Mouse (Mus musculus): Measurements from ENCODE around the gene Zfp384. TPM values are rescaled to one million over a fixed set of nuclear protein-coding genes. Genes with fewer than 3 reads are reported as not detected.
A peak's percentile ranks its signal among the peaks of the same experiment; 100 is the strongest.

Zfp384 gene
- total RNA-seq (2021), result 10 to 100 TPM; 41.0 to 41.2 TPM

DNA sequence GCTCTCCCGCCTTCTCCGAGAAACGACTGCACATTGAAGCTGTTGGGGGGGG is at the start of gene Zfp384:
Zfp384 (plus strand) TSS at position 17 of the 52 bp plus-strand sequence.
- intact Hi-C loops (cut with DNase I), result no loop called here
- DNase-seq (ENCODE audit: extremely low spot score in 1 of 2, low spot score in 2 of 2), result no peak

DNA sequence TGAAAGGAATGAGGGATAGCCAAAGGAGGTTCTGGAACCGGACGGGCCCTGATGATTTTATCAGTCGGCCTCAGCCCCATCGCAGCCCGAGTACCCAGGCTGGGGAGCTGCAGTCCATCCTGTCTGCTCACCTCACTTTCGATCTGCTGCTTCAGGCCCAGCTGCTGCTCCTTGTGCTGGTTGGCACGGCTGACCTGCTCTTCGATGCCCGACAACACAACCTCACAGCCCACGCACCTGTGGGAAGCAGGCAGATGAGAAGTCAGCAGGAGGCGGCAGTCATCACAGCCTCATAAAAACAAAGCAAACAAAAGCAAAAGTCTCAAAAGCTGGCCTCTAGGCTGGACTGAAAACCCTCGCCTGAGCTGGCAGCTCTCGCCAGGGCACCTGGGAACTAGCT is 49.0 kb upstream of the Zfp384 start:
- intact Hi-C loops (cut with DNase I), result no loop called here

DNA sequence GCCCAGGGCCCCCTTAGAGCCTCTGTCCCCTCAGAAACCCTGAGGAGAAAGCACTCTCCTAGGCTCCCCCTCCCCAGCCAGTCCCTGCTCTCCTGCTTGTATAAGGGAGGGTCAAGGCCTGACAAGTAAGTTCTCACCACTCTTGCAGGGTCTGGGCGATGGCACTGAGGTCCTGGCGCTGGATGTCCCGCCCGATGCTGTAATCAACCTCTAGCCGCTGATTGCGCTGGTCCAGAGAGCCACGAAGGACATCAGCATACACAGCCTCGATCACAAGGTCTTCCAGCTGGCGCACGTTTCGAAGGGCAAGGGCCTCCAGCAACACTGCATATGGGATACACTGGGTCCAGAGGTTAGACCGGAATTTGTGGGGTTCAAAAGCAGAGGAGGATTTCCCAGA is 47.9 kb upstream of the Zfp384 start:
- DNase-seq (ENCODE audit: extremely low spot score in 1 of 2, low spot score in 2 of 2), result peak in 1 of 2 experiments; percentile 26
- intact Hi-C loops (cut with DNase I), result no loop called here

More for the DNA sequence above, 49.0 kb upstream of the Zfp384 start:
- no peak for DNase-seq (ENCODE audit: extremely low spot score in 1 of 2, low spot score in 2 of 2)

DNA sequence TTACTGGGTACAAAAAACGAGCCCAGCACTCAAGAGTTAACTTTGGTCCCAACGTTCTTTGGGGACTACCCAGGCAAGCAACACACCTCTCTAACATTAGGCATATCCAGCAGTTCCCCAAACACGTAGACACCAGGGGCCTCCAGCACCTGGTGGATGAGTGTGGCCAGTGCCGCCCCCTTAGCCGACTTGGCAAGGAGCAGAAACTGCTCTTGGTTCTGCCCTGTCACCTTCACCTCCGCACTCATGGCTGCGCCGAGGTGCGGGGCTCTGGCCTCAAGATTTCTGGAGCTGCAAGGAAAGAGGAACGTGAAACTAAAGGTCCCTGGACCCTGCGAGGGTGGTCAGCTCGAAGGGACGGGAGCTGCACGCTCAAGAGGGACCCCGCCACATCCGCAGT is 44.3 kb upstream of the Zfp384 start:
- intact Hi-C loops (cut with DNase I), result no loop called here
- DNase-seq (ENCODE audit: extremely low spot score in 1 of 2, low spot score in 2 of 2), result no peak

DNA sequence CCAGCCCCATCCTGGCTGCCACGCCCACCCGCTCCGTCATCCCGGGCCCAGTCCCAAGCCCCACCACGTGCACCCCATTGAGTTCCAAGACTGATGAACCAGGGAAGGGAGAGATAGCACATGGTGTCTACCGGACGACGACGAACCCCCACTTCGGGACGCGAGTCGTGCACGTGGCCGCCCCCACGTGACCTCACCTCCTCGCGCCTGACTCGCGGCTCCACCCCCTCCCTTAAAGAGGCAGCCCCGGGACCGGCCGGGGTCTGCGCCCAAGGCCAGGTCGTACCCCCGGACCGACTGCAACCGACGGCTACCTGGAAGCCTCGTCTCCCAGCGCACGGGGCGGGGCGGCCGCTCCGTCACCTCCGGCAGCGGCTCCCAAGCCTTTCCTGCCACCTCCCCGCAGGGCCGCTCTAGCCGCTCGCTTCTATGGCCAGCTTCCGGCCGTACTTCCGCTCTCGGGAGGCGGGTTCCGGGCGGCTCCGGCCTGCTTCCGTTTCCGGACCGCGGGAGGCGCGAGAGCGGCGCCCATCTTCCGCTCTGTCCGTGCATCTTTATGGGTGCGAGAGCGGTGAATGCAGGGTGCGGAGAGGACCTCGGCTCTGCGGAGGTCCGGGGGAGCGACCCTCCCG is 43.7 kb upstream of the Zfp384 start, which contains the start of gene Cops7a:
Cops7a (minus strand) TSS at position 451 of the 632 bp plus-strand sequence.
- intact Hi-C loops (cut with DNase I), result no loop called here
- DNase-seq (ENCODE audit: extremely low spot score in 1 of 2, low spot score in 2 of 2), result peak; percentile 94 to 98

DNA sequence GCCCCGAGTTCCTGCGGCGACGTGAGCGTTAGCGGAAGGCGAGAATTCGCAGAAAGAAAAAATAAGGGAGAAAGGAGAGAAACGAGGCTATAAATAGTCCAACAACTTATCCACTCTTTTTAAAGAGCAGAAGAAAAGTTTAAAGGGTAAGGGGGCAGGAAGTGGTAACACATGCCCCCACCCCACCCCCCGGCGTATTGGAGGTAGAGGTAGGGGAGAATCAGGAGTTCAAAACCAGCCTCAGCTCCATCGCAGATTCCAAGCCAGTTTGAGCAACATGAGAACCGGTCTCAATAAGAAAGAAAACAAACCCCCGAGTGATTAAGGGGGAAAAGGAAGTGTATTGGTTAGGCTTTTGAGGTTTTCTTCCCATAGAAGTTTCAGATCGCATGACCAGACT is 43.2 kb upstream of the Zfp384 start:
- intact Hi-C loops (cut with DNase I), result no loop called here
- no peak for DNase-seq (ENCODE audit: extremely low spot score in 1 of 2, low spot score in 2 of 2)

DNA sequence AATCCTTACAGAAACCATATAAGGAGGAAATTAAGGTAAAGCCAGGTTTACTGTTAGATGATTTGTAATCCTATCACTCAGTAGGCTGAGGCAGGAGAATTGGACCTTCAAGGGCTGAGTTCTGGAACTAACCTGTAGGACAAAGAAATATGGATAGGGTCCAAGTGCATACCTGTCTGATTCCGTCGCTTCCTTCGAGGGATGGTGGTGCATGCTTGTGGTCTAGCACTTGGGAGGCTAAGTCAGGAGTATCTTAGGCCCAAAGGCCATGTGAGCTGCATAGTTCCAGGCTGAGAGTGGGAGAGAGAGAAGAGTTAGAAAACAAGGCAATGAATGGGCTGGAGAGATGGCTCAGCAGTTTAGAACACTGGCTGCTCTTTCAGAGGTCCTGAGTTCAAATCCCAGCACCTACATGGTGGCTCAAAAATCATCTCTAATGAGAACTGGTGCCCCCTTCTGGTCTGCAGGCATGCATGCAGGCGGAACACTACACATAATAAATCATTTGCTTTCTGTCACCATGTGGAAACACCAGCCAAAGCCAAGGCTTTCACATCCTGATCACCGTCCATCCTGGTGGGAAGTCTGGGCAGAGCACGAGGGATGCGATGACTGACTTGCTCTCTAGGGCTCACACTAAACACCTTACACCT is 42.4 kb upstream of the Zfp384 start:
- intact Hi-C loops (cut with DNase I), result no loop called here
- DNase-seq (ENCODE audit: extremely low spot score in 1 of 2, low spot score in 2 of 2), result no peak

DNA sequence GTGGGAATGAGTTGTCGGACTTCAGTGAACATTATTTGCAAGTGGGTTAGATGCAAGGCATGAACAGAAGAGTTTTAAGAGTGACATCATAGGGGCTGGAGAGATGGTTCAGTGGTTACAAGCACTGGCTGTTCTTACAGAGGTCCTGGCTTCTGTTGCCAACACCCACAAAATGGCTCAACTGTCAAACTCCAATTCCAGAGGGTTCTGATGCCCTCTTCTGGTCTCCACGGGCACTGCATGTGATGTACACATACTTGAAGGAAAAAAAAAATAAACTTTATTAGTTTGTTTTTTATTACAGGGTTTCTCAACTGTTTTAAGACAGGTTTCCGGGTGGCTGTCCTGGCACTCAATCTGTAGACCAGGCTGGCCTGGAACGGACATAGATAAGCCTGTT is 41.2 kb upstream of the Zfp384 start:
- DNase-seq (ENCODE audit: extremely low spot score in 1 of 2, low spot score in 2 of 2), result peak in 1 of 2 experiments; percentile 54
- intact Hi-C loops (cut with DNase I), result no loop called here

DNA sequence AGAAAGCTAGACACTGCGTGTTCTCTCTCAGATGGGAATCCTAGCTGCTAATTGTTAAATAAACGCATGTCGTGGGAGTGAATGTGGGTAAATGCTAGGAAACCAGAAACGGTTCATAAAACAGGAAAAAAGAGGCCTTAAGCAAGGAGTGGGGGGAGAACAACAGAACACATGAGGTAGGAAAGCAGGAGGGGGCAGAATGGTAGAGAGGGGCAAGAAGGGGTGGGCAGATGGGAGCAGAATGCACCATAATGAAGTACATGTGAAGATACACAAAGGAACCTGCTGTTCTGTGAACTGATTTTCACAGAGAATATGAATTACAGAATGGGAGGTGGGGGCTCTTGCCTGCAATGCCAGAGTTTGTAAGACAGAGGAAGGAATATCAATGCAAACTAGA is 16.7 kb upstream of the Zfp384 start:
- DNase-seq (ENCODE audit: extremely low spot score in 1 of 2, low spot score in 2 of 2), result no peak
- intact Hi-C loops (cut with DNase I), result no loop called here

DNA sequence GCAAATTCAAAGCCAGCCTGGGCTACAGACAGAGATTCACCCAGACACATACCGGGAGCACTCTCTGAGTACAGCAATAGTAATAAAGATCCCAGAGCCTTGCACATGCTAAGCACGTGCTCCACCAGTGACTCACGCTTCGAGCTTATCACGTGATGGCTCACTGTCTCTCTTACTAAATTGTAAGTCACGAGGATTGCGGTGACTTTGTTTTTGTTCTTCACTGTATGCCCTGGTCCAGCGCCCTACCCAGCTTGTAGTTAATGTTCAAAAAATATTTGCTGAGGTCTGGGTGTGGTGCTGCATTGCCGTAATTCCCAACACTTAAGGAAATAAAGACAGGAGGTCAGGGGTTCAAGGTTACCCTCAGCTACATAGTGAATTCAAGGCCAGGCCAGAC is 15.6 kb upstream of the Zfp384 start:
- intact Hi-C loops (cut with DNase I), result no loop called here
- no peak for DNase-seq (ENCODE audit: extremely low spot score in 1 of 2, low spot score in 2 of 2)

DNA sequence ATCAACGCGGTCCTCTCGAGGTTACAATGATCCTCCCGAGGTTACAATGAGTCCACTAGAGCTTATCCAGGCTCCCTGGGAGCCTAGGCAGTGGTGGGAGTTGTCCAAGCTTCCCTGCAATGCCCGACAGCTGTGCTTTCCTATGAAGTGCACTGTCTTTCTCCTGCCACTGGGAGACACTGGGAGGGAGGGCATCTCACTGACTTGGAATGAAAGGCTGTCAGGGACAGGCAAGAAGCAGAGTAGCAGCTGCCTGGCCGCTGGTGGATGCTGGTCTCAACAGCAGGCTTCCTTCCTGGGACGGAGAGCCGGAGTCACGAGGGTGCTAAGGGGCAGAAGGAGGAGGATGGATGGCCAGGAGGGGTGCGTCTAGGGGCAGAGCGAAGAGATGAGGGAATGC is 15.1 kb upstream of the Zfp384 start:
- intact Hi-C loops (cut with DNase I), result no loop called here
- DNase-seq (ENCODE audit: extremely low spot score in 1 of 2, low spot score in 2 of 2), result no peak

DNA sequence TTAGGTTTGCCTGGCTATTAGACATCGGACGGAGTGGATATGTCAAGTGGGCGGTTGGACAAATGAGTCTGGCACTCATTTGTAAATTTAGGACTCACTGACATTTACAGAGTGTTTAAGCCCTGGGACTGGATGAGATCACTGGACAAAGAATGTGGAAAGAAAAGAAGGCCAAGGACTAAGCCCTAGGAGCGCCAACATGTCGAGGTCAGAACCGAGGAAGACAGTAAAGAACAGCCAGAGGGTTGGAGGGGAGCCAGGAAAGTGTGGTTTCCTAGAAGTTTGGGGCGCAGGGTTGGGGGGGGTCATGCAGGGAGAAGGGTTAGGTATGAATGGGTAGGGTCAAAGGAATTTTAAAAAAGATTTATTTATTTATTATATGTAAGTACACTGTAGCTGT is 13.7 kb upstream of the Zfp384 start:
- DNase-seq (ENCODE audit: extremely low spot score in 1 of 2, low spot score in 2 of 2), result no peak
- intact Hi-C loops (cut with DNase I), result no loop called here

DNA sequence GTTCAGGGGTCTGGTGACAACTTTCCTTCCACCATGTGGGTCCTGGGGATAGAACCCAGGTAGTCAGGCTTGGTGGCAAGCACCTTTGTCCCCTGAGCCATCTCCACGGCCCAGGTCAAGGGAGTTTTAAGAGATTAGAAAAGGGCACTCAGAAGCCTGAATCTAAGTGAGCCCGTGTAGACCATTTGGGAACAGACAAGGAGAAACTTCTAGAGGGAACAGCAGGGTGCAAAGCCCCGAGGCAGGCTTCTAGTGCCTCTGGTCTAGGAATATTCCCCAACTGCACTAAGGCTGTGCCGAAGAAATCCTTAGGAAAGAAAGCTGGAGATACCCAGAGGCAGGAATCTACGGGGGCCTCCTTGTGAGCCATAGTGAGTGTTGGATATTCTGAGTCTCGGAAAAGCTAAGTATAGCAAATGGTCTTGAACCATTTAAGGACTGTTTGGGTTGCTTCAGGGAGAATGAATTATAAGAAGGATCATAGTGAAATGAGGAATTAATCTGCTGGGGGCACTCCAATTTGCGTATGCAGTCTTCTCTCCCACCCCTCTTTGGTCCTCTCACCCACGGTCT is 13.0 kb upstream of the Zfp384 start:
- intact Hi-C loops (cut with DNase I), result no loop called here

DNA sequence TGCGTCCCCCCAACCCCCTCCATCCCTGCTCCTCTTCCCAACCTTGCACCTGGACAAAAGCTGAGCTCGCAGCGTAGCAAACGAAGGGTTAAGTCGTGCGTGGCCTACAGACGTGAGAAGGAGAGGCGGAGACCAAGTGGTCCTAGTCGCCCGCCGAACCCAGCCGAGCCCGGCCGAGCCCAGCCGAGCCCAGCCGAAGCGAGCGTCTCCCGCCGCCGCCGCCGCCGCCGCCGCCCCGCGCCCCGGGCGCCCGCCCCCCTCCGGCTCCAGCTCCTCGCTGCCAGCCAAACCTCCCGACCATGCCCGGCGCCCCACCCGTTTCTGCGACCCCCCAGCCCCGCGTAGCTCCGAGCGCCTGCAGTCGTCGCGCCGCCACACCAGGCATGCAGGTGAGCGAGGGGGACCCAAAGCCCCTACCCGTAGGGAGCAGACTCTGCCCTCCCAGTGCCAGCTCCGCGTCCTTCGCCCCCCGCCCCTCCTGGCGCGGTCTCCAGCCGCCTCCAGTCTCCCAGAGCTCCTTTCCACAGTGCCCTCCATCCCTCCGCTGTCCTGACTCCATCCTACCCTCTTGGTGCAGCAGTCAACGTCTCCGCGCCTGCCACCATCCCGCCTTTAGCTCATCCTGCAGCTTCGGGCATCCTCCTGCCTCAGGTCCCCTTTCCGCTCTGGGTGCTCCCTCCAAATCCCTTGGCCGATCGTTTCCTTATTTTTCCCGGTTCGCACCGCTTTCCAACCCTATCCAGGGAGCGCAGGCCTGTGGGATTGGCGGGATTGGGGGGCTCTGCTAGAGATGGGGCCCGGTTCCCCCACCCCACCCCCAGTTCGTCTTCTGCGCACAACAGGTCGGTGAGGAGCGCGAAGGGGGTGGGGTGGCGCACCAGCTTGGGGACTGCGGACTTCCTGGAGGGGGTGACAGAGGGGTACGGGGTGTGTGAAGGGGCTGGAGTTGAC is 12.1 kb upstream of the Zfp384 start, which contains the start of gene Pianp:
Pianp (plus strand) TSS at position 144 of the 951 bp plus-strand sequence.
- intact Hi-C loops (cut with DNase I), result no loop called here

More for the DNA sequence above, 13.0 kb upstream of the Zfp384 start:
- DNase-seq (ENCODE audit: extremely low spot score in 1 of 2, low spot score in 2 of 2), result no peak

DNA sequence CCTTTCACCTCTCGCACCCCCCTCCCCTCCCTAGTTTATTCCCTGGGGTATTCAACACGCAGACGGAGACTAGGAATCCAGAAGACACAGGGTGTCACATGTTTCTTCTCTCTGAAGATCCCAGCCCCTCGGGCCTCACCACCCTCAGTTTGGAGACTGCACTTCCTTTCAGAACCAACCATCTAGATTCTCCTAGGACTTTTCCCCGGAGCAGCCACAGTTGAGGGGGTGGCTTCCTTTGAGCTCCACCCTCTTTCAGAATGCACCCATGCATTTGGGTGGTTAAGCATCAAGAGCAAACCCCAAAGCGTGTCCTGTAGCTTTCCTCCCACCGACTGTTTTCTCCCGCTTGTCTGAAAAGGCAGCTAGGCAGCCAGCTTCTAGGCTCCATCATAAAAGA is 10.9 kb upstream of the Zfp384 start:
- peak in 1 of 2 experiments; percentile 51 for DNase-seq (ENCODE audit: extremely low spot score in 1 of 2, low spot score in 2 of 2)

More for the DNA sequence above, 12.1 kb upstream of the Zfp384 start, which contains the start of gene Pianp:
- peak; percentile 79 to 90 for DNase-seq (ENCODE audit: extremely low spot score in 1 of 2, low spot score in 2 of 2)

DNA sequence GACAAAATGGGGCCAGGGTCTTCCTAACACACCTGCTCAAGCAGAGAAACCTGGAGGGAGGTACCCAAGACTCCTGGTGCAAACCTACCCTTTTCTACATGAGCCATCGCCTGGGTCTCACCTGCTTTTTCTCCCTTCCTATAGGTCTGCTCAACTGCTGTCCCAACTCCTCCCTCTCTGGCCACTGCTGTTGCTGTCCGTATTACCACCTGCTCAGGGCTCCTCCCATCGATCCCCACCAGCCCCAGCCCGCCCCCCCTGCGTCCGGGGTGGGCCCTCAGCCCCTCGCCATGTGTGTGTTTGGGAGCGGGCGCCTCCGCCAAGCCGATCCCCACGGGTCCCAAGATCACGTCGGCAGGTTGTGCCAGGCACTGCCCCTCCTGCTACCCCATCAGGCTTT is 9.9 kb upstream of the Zfp384 start:
- DNase-seq (ENCODE audit: extremely low spot score in 1 of 2, low spot score in 2 of 2), result no peak
- intact Hi-C loops (cut with DNase I), result no loop called here

More for the DNA sequence above, 10.9 kb upstream of the Zfp384 start:
- intact Hi-C loops (cut with DNase I), result no loop called here

DNA sequence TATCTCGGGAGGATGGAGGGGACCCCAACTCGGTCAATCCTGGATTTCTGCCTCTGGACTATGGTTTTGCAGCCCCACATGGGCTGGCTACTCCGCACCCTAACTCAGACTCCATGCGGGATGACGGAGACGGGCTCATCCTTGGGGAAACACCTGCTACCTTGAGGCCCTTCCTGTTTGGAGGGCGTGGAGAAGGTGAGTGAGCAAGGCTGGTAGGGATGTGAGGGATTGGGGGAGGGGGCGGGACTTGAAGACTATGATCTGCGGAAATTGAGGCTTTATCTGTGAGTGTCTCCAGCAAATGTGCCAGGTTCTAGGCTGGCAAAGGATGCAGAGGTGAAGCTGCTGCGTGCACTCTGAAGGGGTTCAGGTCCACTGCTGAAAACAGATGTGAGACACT is 9.4 kb upstream of the Zfp384 start:
- DNase-seq (ENCODE audit: extremely low spot score in 1 of 2, low spot score in 2 of 2), result no peak
- intact Hi-C loops (cut with DNase I), result no loop called here

DNA sequence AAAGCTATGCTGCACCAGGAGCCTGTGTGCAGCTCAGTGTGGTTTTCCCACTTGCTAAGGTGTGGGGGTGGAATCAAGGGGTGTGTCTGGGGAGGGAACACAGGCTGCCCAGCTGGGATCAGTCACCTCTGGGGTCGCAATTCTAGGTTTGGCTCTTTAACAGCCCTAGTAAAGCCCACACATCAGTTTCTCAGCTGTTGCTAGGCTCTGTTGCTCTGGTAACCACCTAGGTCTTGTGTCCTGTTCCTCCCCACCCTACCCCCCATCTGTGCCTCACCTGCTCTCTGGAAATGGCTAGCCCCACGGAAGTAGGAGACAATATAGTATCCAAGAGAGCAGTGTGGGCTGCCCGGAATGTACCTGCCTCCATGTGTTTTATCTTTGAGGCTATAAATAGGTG is 5.2 kb upstream of the Zfp384 start:
- no peak for DNase-seq (ENCODE audit: extremely low spot score in 1 of 2, low spot score in 2 of 2)

DNA sequence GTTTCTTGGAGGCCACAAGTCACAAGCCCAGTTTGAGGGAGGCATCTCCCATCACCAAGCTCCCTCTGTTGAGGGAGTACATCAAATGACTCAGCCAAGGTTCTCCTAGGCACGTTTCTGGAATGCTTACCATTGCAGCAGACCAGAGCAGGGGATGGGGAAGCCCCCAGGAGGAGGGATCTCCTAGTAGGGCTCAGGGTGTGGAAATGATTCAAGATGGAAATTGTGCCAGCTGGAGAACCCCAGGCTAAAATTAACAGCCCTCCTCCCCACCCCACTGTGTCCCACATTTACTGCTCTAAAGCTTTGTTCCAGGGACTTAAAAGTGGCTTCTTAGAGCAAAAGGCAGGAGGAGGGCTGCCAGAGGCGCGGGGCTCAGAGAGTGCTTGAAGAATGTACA is 3.9 kb upstream of the Zfp384 start:
- intact Hi-C loops (cut with DNase I), result no loop called here
- DNase-seq (ENCODE audit: extremely low spot score in 1 of 2, low spot score in 2 of 2), result no peak

More for the DNA sequence above, 5.2 kb upstream of the Zfp384 start:
- intact Hi-C loops (cut with DNase I), result no loop called here

DNA sequence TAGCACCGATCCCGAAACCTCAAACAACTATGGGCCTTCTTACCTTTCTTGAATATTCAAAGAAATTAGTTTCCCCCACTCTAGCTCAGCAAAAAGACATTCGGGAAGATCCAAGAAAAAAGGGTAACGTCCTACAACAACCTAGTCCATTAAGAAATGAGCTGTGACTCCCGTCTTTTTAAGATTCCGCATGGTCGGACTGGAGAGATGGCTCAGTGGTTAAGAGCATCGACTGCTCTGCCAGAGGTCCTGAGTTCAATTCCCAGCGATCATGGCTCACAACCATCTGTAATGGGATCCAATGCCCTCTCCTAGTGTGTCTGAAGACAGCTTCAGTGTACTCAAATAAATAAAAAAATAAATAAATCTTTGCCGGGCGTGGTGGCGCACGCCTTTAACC is 885 bp upstream of the Zfp384 start:
- intact Hi-C loops (cut with DNase I), result no loop called here
- DNase-seq (ENCODE audit: extremely low spot score in 1 of 2, low spot score in 2 of 2), result no peak
